Mouse (Mus musculus) stomach, embryonic 16.5 days (tissue): ENCODE data around the gene Ggt1. TPM values are rescaled to one million over a fixed set of nuclear protein-coding genes. Genes with fewer than 3 reads are reported as not detected.

Source experiments
- ATAC-seq: fragments of 200-750 bp; cut with Nextera tagmentation; 2 replicates; pipeline ENCODE4 v1.8.0; 2017; ENCODE audit warnings: moderate number of reproducible peaks, moderate TSS enrichment; ENCODE audit not compliant: insufficient read depth, low FRiP score
- H3K27ac ChIP-seq: fragments of 300-500 bp; sonication (generic); 2 replicates; pipeline ENCODE4 v1.5.1; 2014; ENCODE audit warnings: low read length
- H3K27me3 ChIP-seq: fragments of 300-500 bp; sonication (generic); 2 replicates; pipeline ENCODE4 v1.6.1; 2014; ENCODE audit warnings: low read length, control low read depth, mixed read lengths; ENCODE audit not compliant: control insufficient read depth, insufficient read depth
- H3K36me3 ChIP-seq: fragments of 300-500 bp; sonication (generic); 2 replicates; pipeline ENCODE4 v1.6.1; 2014; ENCODE audit warnings: low read length; ENCODE audit not compliant: control insufficient read depth, insufficient read depth
- H3K4me1 ChIP-seq: fragments of 300-500 bp; sonication (generic); 2 replicates; pipeline ENCODE4 v1.6.1; 2014; ENCODE audit warnings: low read length, control low read depth, mixed read lengths; ENCODE audit not compliant: control insufficient read depth, insufficient read depth
- H3K4me2 ChIP-seq: fragments of 300-500 bp; sonication (generic); 2 replicates; pipeline ENCODE4 v1.6.1; 2014; ENCODE audit warnings: low read depth, low read length, mixed read lengths
- H3K4me3 ChIP-seq: fragments of 300-500 bp; sonication (generic); replicated peaks from 2 replicates; pipeline ENCODE4 v1.5.1; 2014; ENCODE audit warnings: mild to moderate bottlenecking, low read length
- H3K9ac ChIP-seq: fragments of 300-500 bp; sonication (generic); 2 replicates; pipeline ENCODE4 v1.6.1; 2014; ENCODE audit warnings: low read length
- H3K9me3 ChIP-seq: fragments of 300-500 bp; sonication (generic); replicated peaks from 2 replicates; pipeline ENCODE4 v1.6.1; 2016; ENCODE audit warnings: low read length, control low read depth; ENCODE audit not compliant: control insufficient read depth
- WGBS: fragments of 180-500 bp; shearing (Covaris S2); extraction: QIAGEN DNeasy Blood & Tissue Kit; methylation state at CpG from one replicate; pipeline ENCODE4 v1.1.7; 2014; 5-methylcytosine and 5-hydroxymethylcytosine counted together
- polyA plus RNA-seq: library from polyadenylated mRNA; unstranded; fragments of >200 nt; fragmentation: Nextera tagmentation; extraction: Ambion mirVana; gene quantifications from 2 replicates; pipeline ENCODE4 v1.2.1, GENCODE M21; 2015

Ggt1 gene
- polyA plus RNA-seq, 1 experiment from 2014 or later = 35.1 TPM

DNA sequence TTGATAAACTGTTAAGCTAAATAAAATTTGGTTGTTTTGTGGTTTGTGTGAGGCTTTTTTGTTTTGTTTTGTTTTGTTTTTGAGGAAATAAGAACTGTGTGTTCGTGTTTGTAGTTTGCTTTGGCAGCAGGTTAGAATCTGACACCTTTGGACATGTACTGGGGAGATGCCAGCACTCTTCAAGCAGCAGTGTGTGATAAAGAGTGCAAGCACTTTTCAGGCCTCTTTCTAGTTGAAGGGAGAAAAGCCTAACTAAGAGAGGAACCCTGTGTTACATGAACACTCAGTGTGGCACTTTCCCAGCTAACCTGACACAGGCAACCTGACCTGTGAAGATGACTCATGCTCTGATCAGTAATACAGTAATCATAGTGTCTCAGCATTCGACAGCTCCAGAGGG lies 26.0 kb upstream of the Ggt1 start:
- ATAC-seq = no peak
- H3K4me3 ChIP-seq = no peak overlapping the region
- no peaks in the 10 kb centered on the region for H3K4me1 ChIP-seq
- no peaks in the 10 kb centered on the region for H3K27me3 ChIP-seq
- no peaks in the 10 kb centered on the region for H3K9me3 ChIP-seq
- no peak overlapping the region for H3K27ac ChIP-seq
- 86% methylated on average over 2 of the region's 2 CpGs for WGBS
- peaks cover 14% of the 10 kb centered on the region for H3K36me3 ChIP-seq
- H3K9ac ChIP-seq = no peak overlapping the region
- H3K4me2 ChIP-seq = no peak overlapping the region

- H3K27ac ChIP-seq = no peak overlapping the region
- WGBS = 80% methylated on average over 5 of the region's 5 CpGs
These were observed 25.3 kb upstream of the Ggt1 start for GRCm38 (mm10) chr10:75536123-75536522.

GRCm38 (mm10) chr10:75547901-75548300 lies 13.5 kb upstream of the Ggt1 start:
- Histone ChIP-seq H3K27me3 (no peaks in the 10 kb centered on the region), H3K4me3 (no peak overlapping the region), H3K27ac (no peak overlapping the region), H3K4me1 (peaks cover 10% of the 10 kb centered on the region), H3K36me3 (no peaks in the 10 kb centered on the region), H3K4me2 (peak overlapping the region; percentile 1; the same call in 1 of the 2 replicates), H3K9me3 (peaks cover 5% of the 10 kb centered on the region; the same call in 1 of the 2 replicates), H3K9ac (no peak overlapping the region)
- ATAC-seq = no peak; the same call in 1 of the 2 replicates
- WGBS = 44% methylated on average over 7 of the region's 7 CpGs

More at GRCm38 (mm10) chr10:75536123-75536522, 25.3 kb upstream of the Ggt1 start:
- Histone ChIP-seq H3K4me1 (no peaks in the 10 kb centered on the region), H3K4me3 (no peak overlapping the region), H3K9ac (no peak overlapping the region), H3K9me3 (no peaks in the 10 kb centered on the region), H3K36me3 (peaks cover 14% of the 10 kb centered on the region), H3K4me2 (no peak overlapping the region), H3K27me3 (no peaks in the 10 kb centered on the region)
- ATAC-seq = no peak

DNA sequence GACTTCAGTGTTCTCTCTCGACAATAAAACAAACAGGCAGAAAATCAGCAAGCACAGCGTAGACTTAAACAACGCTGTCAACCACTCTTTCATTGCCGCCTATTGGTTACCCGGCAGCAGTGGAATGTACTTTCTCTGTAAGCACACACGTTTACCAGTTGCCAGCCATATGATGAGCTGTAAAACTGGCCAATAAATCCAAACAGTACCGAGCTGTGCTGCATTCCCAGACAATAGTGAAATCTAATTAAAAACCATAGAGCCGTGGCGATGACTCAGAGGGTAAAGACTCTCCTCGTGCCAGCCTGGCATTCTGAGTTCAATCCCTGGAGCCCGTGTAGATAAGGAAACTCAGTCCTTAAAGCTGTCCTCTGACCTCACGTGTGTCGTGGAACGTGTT lies 12.9 kb upstream of the Ggt1 start:
- H3K4me3 ChIP-seq = no peak overlapping the region
- no peaks in the 10 kb centered on the region for H3K27me3 ChIP-seq
- H3K36me3 ChIP-seq = no peaks in the 10 kb centered on the region
- no peak overlapping the region for H3K27ac ChIP-seq
- H3K9me3 ChIP-seq = peaks cover 5% of the 10 kb centered on the region; the same call in 1 of the 2 replicates
- WGBS = 33% methylated on average over 14 of the region's 14 CpGs
- peak overlapping the region; percentile 1; the same call in 1 of the 2 replicates for H3K4me2 ChIP-seq
- no peak overlapping the region for H3K9ac ChIP-seq
- peak; percentile 49; the same call in 1 of the 2 replicates for ATAC-seq
- peaks cover 10% of the 10 kb centered on the region for H3K4me1 ChIP-seq

GRCm38 (mm10) chr10:75549886-75550285 lies 11.5 kb upstream of the Ggt1 start:
- H3K36me3 ChIP-seq = no peaks in the 10 kb centered on the region
- no peak overlapping the region for H3K4me2 ChIP-seq
- 43% methylated on average over 7 of the region's 7 CpGs for WGBS
- no peak for ATAC-seq
- no peaks in the 10 kb centered on the region for H3K27me3 ChIP-seq
- H3K9ac ChIP-seq = no peak overlapping the region
- H3K27ac ChIP-seq = no peak overlapping the region
- no peak overlapping the region for H3K4me3 ChIP-seq
- peaks cover 10% of the 10 kb centered on the region for H3K4me1 ChIP-seq
- peaks cover 5% of the 10 kb centered on the region; the same call in 1 of the 2 replicates for H3K9me3 ChIP-seq

DNA sequence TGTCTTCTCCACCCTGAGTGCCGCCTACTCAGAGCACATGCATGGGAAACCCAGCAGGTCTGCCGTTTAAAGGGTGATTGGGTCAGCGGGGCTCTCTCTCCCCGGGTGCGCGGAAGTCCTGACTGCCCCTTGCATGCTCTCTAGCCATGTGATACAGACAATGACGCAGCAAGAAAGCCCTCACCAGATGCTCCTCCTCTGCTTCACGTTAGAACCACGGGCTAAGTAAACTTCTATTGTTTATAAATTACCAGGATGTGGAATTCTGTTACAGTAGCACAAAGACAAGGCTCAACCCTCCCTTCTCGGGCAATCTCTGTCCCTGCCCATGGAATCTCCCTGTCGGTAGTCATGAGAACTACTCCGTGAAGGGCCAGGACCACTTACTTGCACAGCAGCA lies 10.2 kb upstream of the Ggt1 start:
- Histone ChIP-seq H3K27me3 (no peaks in the 10 kb centered on the region), H3K9me3 (no peaks in the 10 kb centered on the region), H3K9ac (no peak overlapping the region), H3K27ac (no peak overlapping the region), H3K4me3 (no peak overlapping the region), H3K36me3 (no peaks in the 10 kb centered on the region), H3K4me1 (peaks cover 10% of the 10 kb centered on the region), H3K4me2 (peak overlapping the region; percentile 36)
- 21% methylated on average over 12 of the region's 12 CpGs for WGBS
- ATAC-seq = no peak

- H3K9ac ChIP-seq = no peak overlapping the region
- no peaks in the 10 kb centered on the region for H3K27me3 ChIP-seq
- H3K4me1 ChIP-seq = peaks cover 10% of the 10 kb centered on the region
- H3K4me2 ChIP-seq = no peak overlapping the region
- no peaks in the 10 kb centered on the region for H3K36me3 ChIP-seq
- 61% methylated on average over 2 of the region's 2 CpGs for WGBS
- no peak overlapping the region for H3K4me3 ChIP-seq
- 0 out of 2 replicates have a peak, but pooled peaks have one; percentile 6 for ATAC-seq
- H3K9me3 ChIP-seq = no peaks in the 10 kb centered on the region
- H3K27ac ChIP-seq = no peak overlapping the region
These were observed 9.3 kb upstream of the Ggt1 start for GRCm38 (mm10) chr10:75552106-75552505.

- Histone ChIP-seq H3K4me1 (peaks cover 10% of the 10 kb centered on the region), H3K4me2 (no peak overlapping the region), H3K36me3 (no peaks in the 10 kb centered on the region), H3K4me3 (no peak overlapping the region), H3K9ac (no peak overlapping the region), H3K27ac (no peak overlapping the region), H3K27me3 (no peaks in the 10 kb centered on the region), H3K9me3 (no peaks in the 10 kb centered on the region)
- 63% methylated on average over 13 of the region's 13 CpGs for WGBS
- no peak for ATAC-seq
These were observed 8.5 kb upstream of the Ggt1 start for GRCm38 (mm10) chr10:75552701-75553450.

- H3K4me3 ChIP-seq = no peak overlapping the region
- no peak overlapping the region for H3K4me2 ChIP-seq
- H3K9me3 ChIP-seq = no peaks in the 10 kb centered on the region
- no peaks in the 10 kb centered on the region for H3K36me3 ChIP-seq
- no peak overlapping the region for H3K9ac ChIP-seq
- peaks cover 9% of the 10 kb centered on the region for H3K27me3 ChIP-seq
- H3K4me1 ChIP-seq = peaks cover 8% of the 10 kb centered on the region
- ATAC-seq = no peak
- no peak overlapping the region for H3K27ac ChIP-seq
- 90% methylated on average over 8 of the region's 8 CpGs for WGBS
These were observed 7.3 kb upstream of the Ggt1 start for GRCm38 (mm10) chr10:75554090-75554489.
